Comparison of ENCODE assay signal across 9 mouse cellular contexts in genomic region chr15:50261245-50261872, GRCm38 (mm10).
A peak's percentile ranks its signal among the peaks of the same experiment; 100 is the strongest.
DNase-seq lines count a peak whose midpoint lies in the region; ATAC-seq and TF ChIP-seq lines count a peak whose summit lies in the region.
"Had no signal": no experiment of that assay in that cellular context is flagged by ENCODE, and none has a peak within 500 bp of the region (broad histone marks: within the 10 kb centered on the region; RNA-seq: fewer than 3 reads in every experiment).

No protein-coding gene starts in this region.

- ATAC-seq in Patski, result peak; percentile 78
- ATAC-seq in liver, embryonic 11.5 days (replicated peaks; ENCODE audit: low FRiP score), result peak; percentile 57
- peak; percentile 65 for ATAC-seq in neural tube, embryonic 15.5 days (ENCODE audit: low FRiP score)

- no peaks in the 10 kb centered on the region for H3K79me2 ChIP-seq in C2C12 (ENCODE audit: control insufficient read depth, insufficient read depth)

- H3K4me3 ChIP-seq in C2C12 (ENCODE audit: insufficient read depth, poor library complexity, severe bottlenecking), result no peak overlapping the region
- H3K4me3 ChIP-seq in liver, embryonic 11.5 days (ENCODE audit: low read depth, low read length), result no peak overlapping the region
- no peak overlapping the region for H3K4me3 ChIP-seq in neural tube, embryonic 15.5 days (replicated peaks)
- H3K4me3 ChIP-seq: heart, embryonic 13.5 days had no signal

- no peaks in the 10 kb centered on the region for H3K36me3 ChIP-seq in C2C12 (ENCODE audit: control insufficient read depth, insufficient read depth)
- H3K36me3 ChIP-seq in liver, embryonic 11.5 days (ENCODE audit: control insufficient read depth, insufficient read depth, low read length), result no peaks in the 10 kb centered on the region
- no peaks in the 10 kb centered on the region for H3K36me3 ChIP-seq in neural tube, embryonic 15.5 days
- H3K36me3 ChIP-seq: heart, embryonic 13.5 days had no signal

- no peak overlapping the region for H3ac ChIP-seq in C2C12 (ENCODE audit: control insufficient read depth, insufficient read length, low read depth)

- WGBS in liver, embryonic 11.5 days, result 73% methylated on average over 8 of the region's 8 CpGs
- WGBS in neural tube, embryonic 15.5 days, result 54% methylated on average over 8 of the region's 8 CpGs

- H3K9ac ChIP-seq in liver, embryonic 11.5 days (ENCODE audit: low read depth, low read length), result no peak overlapping the region
- H3K9ac ChIP-seq in neural tube, embryonic 15.5 days (replicated peaks), result no peak overlapping the region
- H3K9ac ChIP-seq: heart, embryonic 13.5 days had no signal

- H3K27me3 ChIP-seq in C2C12 (ENCODE audit: control insufficient read depth, insufficient read depth, insufficient read length) (no peaks in the 10 kb centered on the region), Patski (peaks cover 7% of the 10 kb centered on the region)
- no peaks in the 10 kb centered on the region for H3K27me3 ChIP-seq in liver, embryonic 11.5 days (replicated peaks; ENCODE audit: control insufficient read depth, insufficient read depth, low read length)
- no peaks in the 10 kb centered on the region for H3K27me3 ChIP-seq in neural tube, embryonic 15.5 days (replicated peaks)
- H3K27me3 ChIP-seq: heart, embryonic 13.5 days had no signal

- POLR2A ChIA-PET in Patski (lab: Charles Lee), result no interaction called here

- CTCF ChIA-PET in Patski (lab: Charles Lee), result interaction anchor here (1.6 kb wide), 1 partner anchor 8 kb away, joined by 5 read pairs; no protein-coding TSS in a partner anchor

- H3K27ac ChIP-seq in liver, embryonic 11.5 days (ENCODE audit: low read depth, low read length), result no peak overlapping the region
- no peak overlapping the region for H3K27ac ChIP-seq in neural tube, embryonic 15.5 days (replicated peaks)
- H3K27ac ChIP-seq: heart, embryonic 13.5 days had no signal

- H3K4me2 ChIP-seq in liver, embryonic 11.5 days, result no peak overlapping the region
- H3K4me2 ChIP-seq in neural tube, embryonic 15.5 days, result no peak overlapping the region
- H3K4me2 ChIP-seq: heart, embryonic 13.5 days had no signal

- no peaks in the 10 kb centered on the region for H3K9me3 ChIP-seq in liver, embryonic 11.5 days (ENCODE audit: control insufficient read depth, low read length)
- H3K9me3 ChIP-seq in neural tube, embryonic 15.5 days (replicated peaks), result no peaks in the 10 kb centered on the region
- H3K9me3 ChIP-seq: heart, embryonic 13.5 days had no signal

- H3K4me1 ChIP-seq in liver, embryonic 11.5 days (replicated peaks; ENCODE audit: control insufficient read depth, insufficient read depth, low read length), result no peaks in the 10 kb centered on the region
- no peaks in the 10 kb centered on the region for H3K4me1 ChIP-seq in neural tube, embryonic 15.5 days
- H3K4me1 ChIP-seq: heart, embryonic 13.5 days had no signal

- H3K79me3 ChIP-seq in C2C12 (ENCODE audit: low read depth), result no peaks in the 10 kb centered on the region

- in situ Hi-C loops in Patski (cut with MboI; ENCODE audit: low pct_unique_long_range_greater_than_20kb), result loop anchor here (10.0 kb wide), 1 partner anchor 217 kb away; no protein-coding TSS in a partner anchor

- DNase-seq in Patski (ENCODE audit: low read depth, low spot score), result no peak
- DNase-seq in cerebellum, postnatal 14 days, result peak; percentile 79 to 84
- DNase-seq in gastrocnemius, adult 18-20 months (ENCODE audit: low spot score), result peak; percentile 52
- DNase-seq in kidney, postnatal 14 days, result peak; percentile 59
- no peak for DNase-seq in liver, embryonic 11.5 days (ENCODE audit: low spot score)
- DNase-seq in yolk sac, embryonic 10.5 days (ENCODE audit: low spot score), result peak; percentile 25

- TF ChIP-seq CTCF in C2C12 (IDR thresholded peaks at IDR 0.05; ENCODE audit: control insufficient read depth, insufficient read depth, insufficient read length) (peak; percentile 30), Patski (IDR thresholded peaks at IDR 0.05) (peak; percentile 93)

TF ChIP-seq in C2C12, 6 proteins besides CTCF, POLR2A, EP300 and RAD21:
- TF ChIP-seq MYOD1 (IDR thresholded peaks at IDR 0.05; ENCODE audit: control insufficient read depth, insufficient read length, low read depth) (no peak), CEBPB (IDR thresholded peaks at IDR 0.05; ENCODE audit: low read depth) (no peak), MAX (IDR thresholded peaks at IDR 0.05) (no peak), FOSL1 (IDR thresholded peaks at IDR 0.05; ENCODE audit: insufficient read depth, low read length, poor library complexity, severe bottlenecking) (no peak), MYOG (IDR thresholded peaks at IDR 0.05; ENCODE audit: control insufficient read depth, extremely low read depth, insufficient read length) (no peak), USF1 (IDR thresholded peaks at IDR 0.05; ENCODE audit: low read depth) (no peak)

Comparison
In these comparisons a context has a peak if more than half of its experiments do, and no peak if none do; other contexts are left out.
1. DNase-seq: peak in cerebellum, postnatal 14 days (2 of 2), gastrocnemius, adult 18-20 months (single experiment), kidney, postnatal 14 days (single experiment) and yolk sac, embryonic 10.5 days (single experiment); none in Patski (single experiment) and liver, embryonic 11.5 days (single experiment).
2. Peak in every context shown above with its lines, with median percentiles within 50 percentile points of each other: ATAC-seq.